Mouse (Mus musculus): Measurements from ENCODE around the gene Acbd7.

Acbd7 gene

DNA sequence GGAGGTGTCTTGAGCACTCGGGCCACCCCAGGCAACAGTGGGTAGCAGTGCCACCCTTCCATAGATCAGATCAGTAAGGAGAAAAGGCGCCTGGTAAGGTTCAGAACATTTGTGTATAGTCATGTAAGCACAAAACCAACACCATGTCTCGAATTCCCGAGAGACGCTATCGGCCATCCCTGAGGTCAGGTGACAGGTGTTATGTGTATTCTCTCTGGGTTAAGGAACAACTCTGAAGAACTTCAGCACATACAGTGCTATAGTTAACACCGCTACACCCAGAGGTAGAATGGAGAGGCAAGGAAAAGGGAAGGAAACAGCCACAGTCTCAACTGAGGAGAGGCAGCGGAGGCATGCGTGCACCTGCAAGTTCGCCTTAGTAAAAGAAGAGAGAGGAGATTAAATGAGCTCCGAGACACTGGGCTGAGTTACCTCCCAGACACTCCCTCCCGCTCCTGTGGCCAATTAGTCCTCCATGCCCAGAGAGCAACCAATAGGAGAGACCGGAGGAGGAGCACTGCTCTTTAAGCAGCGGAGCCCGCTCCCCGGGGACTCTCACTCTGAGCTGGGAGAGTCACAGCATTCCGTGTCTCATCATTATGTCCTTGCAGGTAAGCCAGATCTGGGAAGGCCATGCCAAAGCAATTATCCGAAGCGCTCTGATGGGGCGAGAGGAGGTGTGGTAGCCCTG lies at the start of gene Acbd7:
Gene Acbd7 (plus strand): TSS at position 558 of the 691 bp plus-strand sequence.
- no peak for DNase-seq (ENCODE audit: extremely low spot score, low read depth, low spot score)

- no peak for DNase-seq (ENCODE audit: extremely low spot score, low read depth, low spot score)
Measured at GRCm38 (mm10) chr2:3286243-3286642, 49.7 kb upstream of the Acbd7 start.

GRCm38 (mm10) chr2:3289581-3289980 lies 46.4 kb upstream of the Acbd7 start:
- DNase-seq (ENCODE audit: extremely low spot score, low read depth, low spot score), result no peak

DNA sequence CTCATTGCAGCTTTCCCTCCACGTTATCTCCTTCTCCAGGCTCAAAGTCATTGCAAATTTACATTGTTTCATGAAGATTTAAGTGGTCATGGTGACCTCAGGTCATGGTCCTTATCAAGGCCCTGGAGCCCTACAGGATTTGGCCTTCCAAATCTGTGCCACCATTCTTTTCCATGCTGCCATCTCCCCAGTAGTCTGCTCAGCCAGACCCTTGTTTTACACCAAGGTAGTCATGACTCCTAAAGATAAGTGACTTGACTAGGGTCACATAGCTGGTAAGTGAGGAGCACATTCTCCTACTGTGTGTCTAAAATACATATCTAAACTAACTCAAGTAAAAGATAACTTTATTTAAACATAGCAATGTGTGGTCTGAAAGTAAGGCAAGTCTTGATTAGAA lies 43.8 kb upstream of the Acbd7 start:
- no peak for DNase-seq (ENCODE audit: extremely low spot score, low read depth, low spot score)

DNA sequence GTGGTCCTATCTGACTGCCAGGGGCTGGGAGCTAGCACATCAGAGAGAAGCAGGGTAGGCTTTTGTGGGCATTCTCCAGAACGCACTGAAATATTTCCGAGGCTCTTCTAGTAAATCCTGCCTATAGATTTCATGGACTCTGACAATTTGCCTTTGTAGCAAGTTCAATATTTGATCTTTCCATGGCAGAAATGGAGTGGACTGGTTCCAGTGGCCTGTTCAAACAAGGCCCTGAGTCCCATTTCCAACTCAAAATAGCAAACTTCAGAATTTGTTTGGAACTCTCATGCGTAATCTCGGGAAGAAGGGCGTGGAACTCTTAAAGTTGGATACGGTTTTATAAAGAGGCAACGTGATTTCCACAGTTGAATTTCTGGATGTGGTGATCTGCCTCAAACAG lies 40.1 kb upstream of the Acbd7 start:
- no peak for DNase-seq (ENCODE audit: extremely low spot score, low read depth, low spot score)

DNA sequence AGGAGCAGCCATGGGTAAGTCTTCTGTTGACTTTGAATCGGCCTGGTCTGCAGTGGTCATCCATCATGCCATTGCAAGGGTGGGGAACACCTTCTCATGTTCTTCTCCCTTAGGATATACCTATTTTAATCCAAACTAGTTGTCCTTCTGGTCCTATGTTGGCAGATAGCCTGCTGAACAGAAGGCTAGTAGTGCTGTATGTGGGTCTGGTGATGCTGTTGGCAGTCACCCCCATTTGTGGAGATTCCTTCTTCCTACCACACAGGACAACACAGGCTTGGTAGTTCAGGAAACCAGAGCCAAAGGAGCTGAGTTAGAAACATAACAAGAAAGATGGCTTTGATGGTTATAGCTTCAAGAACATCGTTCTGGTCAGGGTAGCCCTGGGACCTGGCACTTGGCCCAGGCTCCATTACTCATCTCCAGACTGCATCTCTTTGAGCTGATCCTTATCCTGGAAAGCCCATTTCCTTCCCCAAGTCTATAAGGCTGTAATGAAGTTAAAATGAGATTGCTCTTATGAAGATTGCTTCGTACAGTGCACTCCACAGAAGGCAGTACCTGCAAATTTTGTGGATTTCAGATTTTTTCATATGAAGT lies 30.4 kb upstream of the Acbd7 start:
- no peak for DNase-seq (ENCODE audit: extremely low spot score, low read depth, low spot score)

DNA sequence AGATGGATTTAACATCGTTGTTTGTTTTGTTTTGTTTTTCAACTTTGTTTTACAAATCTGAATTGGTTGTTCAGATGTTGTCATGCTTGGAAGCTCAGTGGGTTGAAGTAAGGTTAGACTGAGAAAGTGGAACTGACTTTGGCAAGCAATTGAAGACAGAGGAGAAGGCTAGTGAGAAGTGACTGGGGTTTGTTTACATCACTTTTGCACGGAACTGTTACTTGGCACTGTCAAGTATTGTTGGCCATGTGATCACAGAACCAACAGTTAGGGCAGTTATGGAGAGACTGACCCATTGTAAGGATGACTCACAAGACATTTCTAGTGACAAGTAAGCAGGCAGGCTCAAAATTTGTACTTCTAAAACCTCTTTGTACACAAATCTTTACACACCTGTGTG lies 12.8 kb upstream of the Acbd7 start:
- DNase-seq (ENCODE audit: extremely low spot score, low read depth, low spot score), result no peak

- DNase-seq (ENCODE audit: extremely low spot score, low read depth, low spot score), result no peak
Measured at GRCm38 (mm10) chr2:3324381-3325130, 11.4 kb upstream of the Acbd7 start.

- no peak for DNase-seq (ENCODE audit: extremely low spot score, low read depth, low spot score)
Measured at GRCm38 (mm10) chr2:3326547-3326946, 9.4 kb upstream of the Acbd7 start.

DNA sequence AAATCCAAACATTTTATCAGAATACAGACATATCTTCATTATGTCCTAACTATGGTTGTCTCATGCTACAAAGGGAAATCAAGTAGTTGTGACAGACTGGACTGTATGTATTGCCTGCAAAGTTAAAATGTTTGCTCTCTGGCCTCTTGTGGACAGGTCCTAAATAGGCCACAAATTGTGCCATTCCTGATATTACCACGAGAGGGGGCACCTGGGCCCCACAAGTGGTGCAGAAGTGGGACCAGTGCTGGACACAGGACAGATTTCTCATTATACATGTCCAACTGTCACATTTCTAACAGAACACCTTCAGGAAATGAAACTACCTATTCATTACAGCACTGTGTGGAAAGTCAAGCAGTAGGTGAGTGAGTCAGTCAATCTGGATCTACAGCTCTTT lies 8.6 kb upstream of the Acbd7 start:
- no peak for DNase-seq (ENCODE audit: extremely low spot score, low read depth, low spot score)

DNA sequence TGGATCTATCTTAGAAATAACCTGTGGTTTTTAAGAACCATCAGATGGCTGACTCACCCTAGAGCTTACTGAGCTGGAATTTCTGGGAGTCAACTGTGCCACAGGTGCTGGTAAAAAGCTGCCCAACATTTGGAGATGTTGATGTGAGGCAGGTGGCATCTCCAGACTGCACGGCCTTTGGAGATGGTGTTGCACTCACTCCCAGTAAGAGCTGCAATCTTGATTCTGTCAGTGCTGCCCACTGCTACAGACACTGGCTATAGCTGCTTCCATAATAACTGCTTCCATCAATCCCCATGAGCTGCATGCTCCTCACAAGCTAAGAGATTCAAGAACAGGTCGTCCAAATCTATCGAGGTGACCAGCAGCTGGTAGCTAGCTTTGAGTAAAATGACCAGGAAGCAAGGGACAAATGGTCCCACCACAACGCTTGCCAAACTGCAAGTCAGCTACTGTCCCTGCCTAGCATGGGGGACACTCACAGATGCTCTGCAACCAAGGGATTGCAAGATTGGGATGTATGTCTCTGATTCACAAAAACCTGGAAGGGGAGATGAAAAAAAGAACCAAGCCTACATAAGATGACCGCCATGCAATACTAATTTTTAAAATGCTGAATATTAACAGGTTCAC lies 4.8 kb upstream of the Acbd7 start:
- no peak for DNase-seq (ENCODE audit: extremely low spot score, low read depth, low spot score)

DNA sequence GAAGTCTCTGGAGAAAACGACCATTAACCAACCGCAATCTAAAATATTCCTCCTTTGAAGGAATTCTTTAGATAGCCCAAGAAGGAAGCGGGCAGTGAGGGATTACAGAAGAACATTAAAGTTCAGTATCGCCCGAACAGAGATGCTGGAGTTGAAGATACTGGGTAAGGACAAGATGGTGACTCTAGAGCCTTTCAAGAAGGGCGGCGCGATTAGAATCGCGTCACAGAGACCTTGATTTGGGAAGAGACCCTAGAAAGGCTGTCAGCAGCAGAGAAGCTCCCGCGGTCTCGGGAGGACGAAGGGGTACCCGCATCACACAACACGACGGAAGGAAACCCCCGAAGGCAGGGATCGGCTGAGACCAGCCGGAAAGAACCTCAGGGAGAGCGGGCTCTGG lies 3.9 kb upstream of the Acbd7 start:
- no peak for DNase-seq (ENCODE audit: extremely low spot score, low read depth, low spot score)

DNA sequence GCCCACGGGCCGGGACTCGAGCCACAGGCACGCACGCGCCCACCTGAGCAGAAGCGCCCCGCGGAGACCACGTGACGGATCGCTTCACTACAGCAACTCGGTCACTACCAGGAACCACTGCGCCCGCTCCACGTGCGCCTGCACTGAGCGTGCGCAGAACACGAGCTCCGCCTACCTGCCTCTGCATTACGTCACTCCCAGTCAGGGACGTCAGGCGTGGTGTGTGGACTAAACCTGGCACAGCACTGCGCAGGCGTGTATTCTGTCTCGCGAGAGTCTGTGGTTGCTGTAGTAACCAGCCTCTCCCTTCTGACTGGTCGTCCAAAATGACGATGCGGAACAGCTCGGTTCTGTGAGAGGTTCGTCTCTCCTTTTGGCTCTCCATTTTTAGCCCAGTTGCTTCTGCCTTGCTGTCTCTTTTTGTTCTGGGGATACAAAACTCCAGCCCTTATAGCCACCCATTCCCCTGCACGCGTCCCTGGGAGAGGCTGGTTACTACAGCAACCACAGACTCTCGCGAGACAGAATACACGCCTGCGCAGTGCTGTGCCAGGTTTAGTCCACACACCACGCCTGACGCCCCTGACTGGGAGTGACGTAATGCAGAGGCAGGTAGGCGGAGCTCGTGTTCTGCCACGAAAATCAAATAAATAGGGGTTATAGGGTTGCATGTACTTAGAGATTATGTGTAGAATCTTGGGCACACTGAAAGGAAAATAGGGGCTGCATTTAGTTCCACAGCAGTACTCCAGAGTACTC lies 3.3 kb upstream of the Acbd7 start, which contains the start of gene Rpp38:
Gene Rpp38 (minus strand): TSS at position 160 of the 759 bp plus-strand sequence.
- DNase-seq (ENCODE audit: extremely low spot score, low read depth, low spot score), result peak; percentile 92

GRCm38 (mm10) chr2:3333761-3334160 lies 2.2 kb upstream of the Acbd7 start:
- DNase-seq (ENCODE audit: extremely low spot score, low read depth, low spot score), result no peak

GRCm38 (mm10) chr2:3348422-3348821 lies 12.5 kb downstream of the Acbd7 start:
- DNase-seq (ENCODE audit: extremely low spot score, low read depth, low spot score), result no peak

- no peak for DNase-seq (ENCODE audit: extremely low spot score, low read depth, low spot score)
Measured at GRCm38 (mm10) chr2:3348919-3349318, 13.0 kb downstream of the Acbd7 start.

- DNase-seq (ENCODE audit: extremely low spot score, low read depth, low spot score), result no peak
Measured at GRCm38 (mm10) chr2:3353160-3353559, 17.2 kb downstream of the Acbd7 start.

- no peak for DNase-seq (ENCODE audit: extremely low spot score, low read depth, low spot score)
Measured at GRCm38 (mm10) chr2:3355793-3356192, 19.8 kb downstream of the Acbd7 start.

DNA sequence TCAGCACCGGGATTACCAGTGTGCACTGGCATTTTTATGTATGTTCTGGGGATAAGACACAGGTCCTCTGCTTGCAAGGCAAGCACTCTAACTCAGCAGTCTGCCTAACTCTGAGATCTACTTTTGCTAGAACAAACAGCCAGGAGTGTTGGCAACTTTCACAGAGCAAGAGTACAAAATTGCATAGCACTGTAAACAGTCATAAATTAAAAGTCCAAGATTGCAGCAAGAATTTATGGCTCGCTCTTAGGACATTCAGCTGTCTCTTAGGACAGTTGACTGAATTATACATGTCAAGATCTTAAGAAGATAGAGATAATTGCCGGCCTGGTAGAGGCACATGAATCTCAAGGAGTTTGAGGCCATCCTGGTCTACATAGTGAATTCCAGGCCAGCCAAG lies 20.3 kb downstream of the Acbd7 start:
- no peak for DNase-seq (ENCODE audit: extremely low spot score, low read depth, low spot score)

DNA sequence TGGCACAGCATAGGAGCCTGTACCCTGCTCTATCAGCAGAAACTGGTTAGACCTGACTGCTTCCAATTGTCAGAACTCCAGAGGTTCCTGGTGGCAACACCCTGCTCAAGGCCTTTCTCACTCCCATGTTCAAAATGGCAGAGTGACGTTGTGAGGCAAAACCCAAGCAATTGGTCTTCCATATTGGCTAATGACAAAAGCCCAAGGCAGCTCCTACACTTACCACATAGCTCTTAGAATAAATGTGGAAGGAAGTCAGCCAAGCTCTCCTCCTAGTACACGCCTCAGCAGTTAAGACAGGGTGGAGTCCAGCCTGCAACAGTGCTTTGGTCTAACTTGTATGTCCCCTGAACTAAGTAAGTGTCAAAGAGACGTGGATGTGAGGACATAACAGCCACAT lies 21.9 kb downstream of the Acbd7 start:
- no peak for DNase-seq (ENCODE audit: extremely low spot score, low read depth, low spot score)

GRCm38 (mm10) chr2:3361067-3361466 lies 25.1 kb downstream of the Acbd7 start:
- DNase-seq (ENCODE audit: extremely low spot score, low read depth, low spot score), result no peak
